Mouse (Mus musculus) lung, embryonic 16.5 days (tissue): ENCODE measurements at regions not wholly inside any gene's neighbourhood (a gene's known extent, or its start where the extent isn't known, plus 50 kb on each side); places are given as distances from the start of the nearest gene placed in this dataset.

ENCODE experiments used
- ATAC-seq: fragments of 200-750 bp; cut with Nextera tagmentation; 2 replicates; pipeline ENCODE4 v1.8.0; 2017; ENCODE audit warnings: low read depth, mild to moderate bottlenecking, moderate library complexity
- H3K27ac ChIP-seq: fragments of 300-500 bp; sonication (generic); 2 replicates; pipeline ENCODE4 v1.5.1; 2014; ENCODE audit warnings: mild to moderate bottlenecking, control low read depth, low read length
- H3K27me3 ChIP-seq: fragments of 300-500 bp; sonication (generic); 2 replicates; pipeline ENCODE4 v1.6.1; 2014; ENCODE audit warnings: low read depth, low read length, mixed read lengths; ENCODE audit not compliant: control insufficient read depth, insufficient read depth
- H3K36me3 ChIP-seq: fragments of 300-500 bp; sonication (generic); 2 replicates; pipeline ENCODE4 v1.6.1; 2014; ENCODE audit warnings: low read length; ENCODE audit not compliant: control insufficient read depth, insufficient read depth
- H3K4me1 ChIP-seq: fragments of 300-500 bp; sonication (generic); replicated peaks from 2 replicates; pipeline ENCODE4 v1.6.1; 2014; ENCODE audit warnings: low read length, mixed read lengths; ENCODE audit not compliant: control insufficient read depth, insufficient read depth
- H3K4me2 ChIP-seq: fragments of 300-500 bp; sonication (generic); 2 replicates; pipeline ENCODE4 v1.6.1; 2014; ENCODE audit warnings: low read depth, low read length, control low read depth
- H3K4me3 ChIP-seq: fragments of 300-500 bp; sonication (generic); 2 replicates; pipeline ENCODE4 v1.5.1; 2014; ENCODE audit warnings: mild to moderate bottlenecking, low read length, control low read depth
- H3K9ac ChIP-seq: fragments of 300-500 bp; sonication (generic); 2 replicates; pipeline ENCODE4 v1.6.1; 2014; ENCODE audit warnings: low read length, control low read depth
- H3K9me3 ChIP-seq: fragments of 300-500 bp; sonication (generic); 2 replicates; pipeline ENCODE4 v1.6.1; 2016; ENCODE audit warnings: low read length; ENCODE audit not compliant: control insufficient read depth
- WGBS: fragments of 180-500 bp; shearing (Covaris S2); extraction: QIAGEN DNeasy Blood & Tissue Kit; methylation state at CpG from one replicate; pipeline ENCODE4 v1.1.7; 2014; 5-methylcytosine and 5-hydroxymethylcytosine counted together

DNA sequence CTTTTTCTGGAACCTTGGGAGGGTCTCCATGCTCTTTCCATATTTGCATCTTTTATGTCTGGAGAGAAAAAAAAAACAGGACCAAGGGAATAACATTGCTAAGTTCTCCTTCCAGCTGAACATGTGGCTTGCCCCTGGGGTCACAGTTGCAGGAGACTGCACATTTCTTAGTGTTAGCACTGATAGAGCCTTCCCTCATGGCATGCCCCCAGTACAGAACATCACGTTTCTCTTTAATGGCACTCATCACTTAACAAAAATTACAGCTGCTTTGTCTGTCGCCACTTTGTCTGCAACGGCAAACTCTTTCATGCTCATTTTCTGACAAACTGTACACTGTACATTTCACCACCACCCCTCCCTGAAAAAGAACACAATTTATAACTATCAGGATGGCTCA is 180.0 kb downstream of the Tm2d1 start:
- ATAC-seq = peak; percentile 97
- WGBS = 38% methylated on average over 3 of the region's 3 CpGs
- no peak overlapping the region for H3K9ac ChIP-seq
- peaks cover 5% of the 10 kb centered on the region; the same call in 1 of the 2 replicates for H3K4me1 ChIP-seq
- peak overlapping the region; percentile 72; the same call in 1 of the 2 replicates for H3K27ac ChIP-seq
- H3K27me3 ChIP-seq = no peaks in the 10 kb centered on the region
- H3K4me3 ChIP-seq = no peak overlapping the region
- H3K9me3 ChIP-seq = no peaks in the 10 kb centered on the region
- no peak overlapping the region for H3K4me2 ChIP-seq
- no peaks in the 10 kb centered on the region for H3K36me3 ChIP-seq

GRCm38 (mm10) chr4:98202232-98202631 is 180.9 kb downstream of the Tm2d1 start:
- no peak for ATAC-seq
- Histone ChIP-seq H3K4me1 (peaks cover 5% of the 10 kb centered on the region; the same call in 1 of the 2 replicates), H3K4me3 (no peak overlapping the region), H3K9ac (no peak overlapping the region), H3K36me3 (no peaks in the 10 kb centered on the region), H3K27me3 (no peaks in the 10 kb centered on the region), H3K27ac (peak overlapping the region; percentile 72), H3K9me3 (no peaks in the 10 kb centered on the region), H3K4me2 (no peak overlapping the region)
- WGBS = 78% methylated on average over 2 of the region's 2 CpGs

DNA sequence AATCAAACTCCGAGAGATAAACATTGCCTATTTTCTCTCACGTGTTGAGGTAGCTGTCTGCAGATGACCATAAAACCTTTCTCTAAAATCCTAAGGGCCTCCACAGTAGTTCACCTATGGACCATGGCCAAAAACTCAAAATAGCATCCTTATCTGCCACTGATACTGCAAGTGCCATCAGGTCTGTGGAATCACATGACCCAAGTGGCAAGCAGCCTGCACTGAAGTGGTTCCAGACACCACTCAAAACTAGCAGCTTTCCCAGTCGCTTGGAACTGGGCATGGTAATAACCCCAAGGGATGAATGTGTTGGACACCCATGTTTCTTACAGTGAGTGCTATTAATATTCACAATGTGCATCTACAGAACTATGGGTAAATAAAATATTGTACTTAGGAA is 182.0 kb downstream of the Tm2d1 start:
- Histone ChIP-seq H3K4me3 (no peak overlapping the region), H3K27ac (no peak overlapping the region), H3K36me3 (no peaks in the 10 kb centered on the region), H3K4me1 (peaks cover 5% of the 10 kb centered on the region; the same call in 1 of the 2 replicates), H3K9ac (no peak overlapping the region), H3K9me3 (no peaks in the 10 kb centered on the region), H3K4me2 (no peak overlapping the region), H3K27me3 (no peaks in the 10 kb centered on the region)
- 40% methylated on average over 3 of the region's 3 CpGs for WGBS
- no peak; the same call in 1 of the 2 replicates for ATAC-seq

DNA sequence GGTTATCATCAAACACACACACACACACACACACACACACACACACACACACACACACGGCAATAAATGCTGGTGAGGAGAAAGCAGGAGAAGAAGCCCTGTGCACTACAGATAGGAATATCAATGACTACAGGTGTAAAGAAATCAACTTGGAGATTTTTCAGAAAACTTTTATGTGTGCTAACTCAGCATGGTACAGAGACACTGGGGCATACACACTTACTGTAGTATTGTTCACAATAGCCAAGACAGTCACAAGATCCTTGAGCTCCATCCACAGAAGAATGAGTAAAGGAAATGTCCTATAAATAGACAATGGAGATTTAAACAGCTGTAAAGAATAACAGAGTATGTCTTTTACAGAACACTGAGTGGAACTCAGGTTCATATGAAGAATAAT is 182.4 kb downstream of the Tm2d1 start:
- no peak overlapping the region for H3K27ac ChIP-seq

GRCm38 (mm10) chr4:98190318-98190717 is 192.8 kb downstream of the Tm2d1 start:
- peak; percentile 76 for ATAC-seq
- no peaks in the 10 kb centered on the region for H3K27me3 ChIP-seq
- no peaks in the 10 kb centered on the region for H3K9me3 ChIP-seq
- H3K9ac ChIP-seq = no peak overlapping the region
- no peaks in the 10 kb centered on the region for H3K4me1 ChIP-seq
- H3K4me3 ChIP-seq = no peak overlapping the region
- 65% methylated on average over 3 of the region's 3 CpGs for WGBS
- no peaks in the 10 kb centered on the region for H3K36me3 ChIP-seq
- H3K4me2 ChIP-seq = no peak overlapping the region
- H3K27ac ChIP-seq = no peak overlapping the region

More for the DNA sequence above, 182.4 kb downstream of the Tm2d1 start:
- H3K27me3 ChIP-seq = no peaks in the 10 kb centered on the region
- no peak overlapping the region for H3K4me3 ChIP-seq
- no peak overlapping the region for H3K9ac ChIP-seq
- no peaks in the 10 kb centered on the region for H3K9me3 ChIP-seq
- 78% methylated on average over 1 of the region's 1 CpGs for WGBS
- no peaks in the 10 kb centered on the region for H3K36me3 ChIP-seq
- no peak for ATAC-seq
- peaks cover 5% of the 10 kb centered on the region; the same call in 1 of the 2 replicates for H3K4me1 ChIP-seq
- no peak overlapping the region for H3K4me2 ChIP-seq

GRCm38 (mm10) chr4:98189894-98190293 is 193.2 kb downstream of the Tm2d1 start:
- no peak overlapping the region for H3K27ac ChIP-seq
- 46% methylated on average over 1 of the region's 1 CpGs for WGBS

DNA sequence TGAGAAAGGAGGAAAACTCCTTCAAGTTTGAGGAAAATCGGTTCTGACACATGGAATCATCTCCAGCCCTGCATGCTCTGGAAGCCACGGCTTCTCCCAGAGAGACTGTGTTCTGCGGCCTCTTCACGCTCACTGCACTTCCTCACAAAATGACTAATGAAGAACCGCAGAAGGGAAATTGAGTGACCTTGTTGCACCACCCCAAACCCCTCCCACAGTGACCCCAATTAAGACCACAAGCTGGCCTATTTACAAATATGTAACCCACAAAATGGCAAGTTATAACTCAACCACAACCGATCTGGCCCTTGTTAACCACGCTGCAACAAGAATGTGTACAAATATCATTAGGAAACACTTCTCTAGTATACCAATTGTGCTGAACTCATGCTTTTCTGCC is 194.2 kb downstream of the Tm2d1 start:
- Histone ChIP-seq H3K27ac (no peak overlapping the region), H3K4me3 (no peak overlapping the region), H3K9me3 (no peaks in the 10 kb centered on the region), H3K9ac (no peak overlapping the region), H3K36me3 (no peaks in the 10 kb centered on the region), H3K4me1 (no peaks in the 10 kb centered on the region), H3K4me2 (no peak overlapping the region), H3K27me3 (no peaks in the 10 kb centered on the region)
- 79% methylated on average over 7 of the region's 7 CpGs for WGBS
- ATAC-seq = no peak

More at GRCm38 (mm10) chr4:98189894-98190293, 193.2 kb downstream of the Tm2d1 start:
- Histone ChIP-seq H3K4me2 (no peak overlapping the region), H3K9me3 (no peaks in the 10 kb centered on the region), H3K4me3 (no peak overlapping the region), H3K9ac (no peak overlapping the region), H3K36me3 (no peaks in the 10 kb centered on the region), H3K4me1 (no peaks in the 10 kb centered on the region), H3K27me3 (no peaks in the 10 kb centered on the region)
- ATAC-seq = no peak; the same call in 1 of the 2 replicates

DNA sequence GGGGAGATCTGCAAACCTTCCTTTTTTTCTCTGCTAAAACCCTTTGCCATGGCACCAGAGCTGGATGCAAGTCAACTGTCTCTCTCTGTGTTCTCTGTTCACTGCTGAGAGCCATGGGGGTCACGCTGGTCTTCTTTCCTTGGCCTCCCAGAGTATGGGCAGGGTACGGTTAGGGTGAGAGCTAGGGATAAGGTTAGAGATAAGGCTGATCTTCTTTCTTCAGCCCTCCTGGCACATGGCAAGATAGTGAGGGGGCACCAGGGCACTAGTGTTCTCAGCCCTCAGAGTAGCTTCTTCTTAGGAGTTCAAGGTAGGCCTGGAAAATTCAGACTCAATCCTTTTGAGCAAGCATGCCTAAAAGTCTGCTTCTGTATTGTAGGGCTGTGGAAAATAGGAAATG is 196.1 kb downstream of the Tm2d1 start:
- Histone ChIP-seq H3K27ac (no peak overlapping the region), H3K9ac (no peak overlapping the region), H3K4me2 (no peak overlapping the region), H3K27me3 (no peaks in the 10 kb centered on the region), H3K4me1 (no peaks in the 10 kb centered on the region), H3K36me3 (no peaks in the 10 kb centered on the region), H3K4me3 (no peak overlapping the region), H3K9me3 (no peaks in the 10 kb centered on the region)
- WGBS = 83% methylated on average over 2 of the region's 2 CpGs
- no peak for ATAC-seq

GRCm38 (mm10) chr4:98182053-98182355 is 201.1 kb downstream of the Tm2d1 start:
- H3K9me3 ChIP-seq = no peaks in the 10 kb centered on the region
- H3K4me3 ChIP-seq = no peak overlapping the region
- no peak overlapping the region for H3K9ac ChIP-seq
- no peaks in the 10 kb centered on the region for H3K27me3 ChIP-seq
- H3K4me1 ChIP-seq = peaks cover 5% of the 10 kb centered on the region; the same call in 1 of the 2 replicates
- H3K4me2 ChIP-seq = no peak overlapping the region
- H3K27ac ChIP-seq = no peak overlapping the region
- 21% methylated on average over 4 of the region's 4 CpGs for WGBS
- H3K36me3 ChIP-seq = no peaks in the 10 kb centered on the region
- no peak for ATAC-seq
